Mouse (Mus musculus): Measurements from ENCODE around the gene Wdr66. TPM values are rescaled to one million over a fixed set of nuclear protein-coding genes. Genes with fewer than 3 reads are reported as not detected.

The Wdr66 gene
- polyA plus RNA-seq, 1 experiment from 2014 or later: 0.21 TPM

DNA sequence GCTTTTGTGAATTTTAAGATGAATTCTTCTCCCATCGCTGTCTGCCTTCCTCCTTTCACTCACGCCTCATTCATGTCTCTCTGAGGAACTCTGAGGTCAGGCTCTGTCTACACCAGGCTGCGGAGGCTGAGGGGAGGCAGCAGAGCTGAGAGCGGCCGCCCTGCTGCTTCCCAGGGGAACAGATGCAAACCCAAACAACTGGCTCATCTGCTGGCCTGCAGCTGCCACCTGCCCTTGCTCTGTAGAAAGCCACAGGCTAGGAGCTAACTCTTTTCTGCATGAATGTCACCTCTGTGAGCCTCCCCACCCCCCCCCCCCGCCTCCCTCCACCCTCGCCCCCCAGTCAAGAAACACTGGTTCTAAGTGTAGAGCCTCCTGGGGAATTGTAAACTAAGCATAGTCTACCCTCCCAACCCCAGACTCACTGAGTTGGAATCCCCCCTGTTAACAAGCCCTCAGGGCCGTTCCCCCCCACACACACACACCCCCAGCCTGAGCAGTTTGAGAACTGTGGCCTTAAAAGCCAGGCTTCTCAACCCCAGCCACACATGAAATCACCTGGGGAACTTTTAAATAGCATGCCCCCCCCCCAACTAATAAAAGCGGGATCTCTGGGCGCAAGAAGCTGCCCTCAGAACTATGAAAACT lies 63.4 kb downstream of the Wdr66 start:
- Histone ChIP-seq H3K4me3 (ENCODE audit: low read depth, low read length) (no peak overlapping the region), H3K36me3 (replicated peaks; ENCODE audit: insufficient read depth, low read length) (no peaks in the 10 kb centered on the region), H3K27me3 (ENCODE audit: insufficient read depth, low read length) (no peaks in the 10 kb centered on the region), H3K4me1 (ENCODE audit: insufficient read depth) (no peaks in the 10 kb centered on the region), H3K27ac (ENCODE audit: low read depth) (peak overlapping the region; percentile 44), H3K9me3 (ENCODE audit: low read length) (no peaks in the 10 kb centered on the region), H3K9ac (replicated peaks) (no peak overlapping the region), H3K4me2 (ENCODE audit: low read depth, low read length) (no peak overlapping the region)
- WGBS (ENCODE audit: insufficient replicate concordance): 68% methylated on average over 10 of the region's 10 CpGs
- DNase-seq (peak; percentile 60), ATAC-seq (peak; percentile 72)
- TF ChIP-seq CTCF (IDR thresholded peaks at IDR 0.05; ENCODE audit: low read depth): no peak
- no peak for TF ChIP-seq EP300 (IDR thresholded peaks at IDR 0.05; ENCODE audit: low read depth)

GRCm38 (mm10) chr5:123317992-123318391 lies 66.1 kb downstream of the Wdr66 start:
- peak overlapping the region; percentile 71 for H3K27ac ChIP-seq (ENCODE audit: low read depth)
- WGBS (ENCODE audit: insufficient replicate concordance): 12% methylated on average over 6 of the region's 6 CpGs
- peak overlapping the region; percentile 55 for H3K9ac ChIP-seq (replicated peaks)
- DNase-seq (no peak), ATAC-seq (0 out of 2 replicates have a peak, but pooled peaks have one; percentile 30)
- TF ChIP-seq CTCF (IDR thresholded peaks at IDR 0.05; ENCODE audit: low read depth): no peak
- peak; percentile 20; the same call in 1 of the 2 replicates for TF ChIP-seq EP300 (IDR thresholded peaks at IDR 0.05; ENCODE audit: low read depth)
- peak overlapping the region; percentile 50 for H3K4me3 ChIP-seq (ENCODE audit: low read depth, low read length)
- no peaks in the 10 kb centered on the region for H3K9me3 ChIP-seq (ENCODE audit: low read length)
- no peaks in the 10 kb centered on the region; the same call in 1 of the 2 replicates for H3K4me1 ChIP-seq (ENCODE audit: insufficient read depth)
- no peaks in the 10 kb centered on the region for H3K36me3 ChIP-seq (replicated peaks; ENCODE audit: insufficient read depth, low read length)
- no peaks in the 10 kb centered on the region for H3K27me3 ChIP-seq (ENCODE audit: insufficient read depth, low read length)
- H3K4me2 ChIP-seq (ENCODE audit: low read depth, low read length): peak overlapping the region; percentile 70

GRCm38 (mm10) chr5:123320136-123320535 lies 68.2 kb downstream of the Wdr66 start:
- WGBS (ENCODE audit: insufficient replicate concordance): 94% methylated on average over 3 of the region's 3 CpGs
- ATAC-seq: no peak

GRCm38 (mm10) chr5:123324242-123324641 lies 72.3 kb downstream of the Wdr66 start:
- no peaks in the 10 kb centered on the region for H3K36me3 ChIP-seq (replicated peaks; ENCODE audit: insufficient read depth, low read length)
- 67% methylated on average over 15 of the region's 15 CpGs for WGBS (ENCODE audit: insufficient replicate concordance)
- H3K27me3 ChIP-seq (ENCODE audit: insufficient read depth, low read length): no peaks in the 10 kb centered on the region
- H3K4me1 ChIP-seq (ENCODE audit: insufficient read depth): peaks cover 2% of the 10 kb centered on the region; the same call in 1 of the 2 replicates
- H3K4me2 ChIP-seq (ENCODE audit: low read depth, low read length): 0 out of 2 replicates have a peak overlapping the region, but pooled peaks have one; percentile 26
- TF ChIP-seq EP300 (IDR thresholded peaks at IDR 0.05; ENCODE audit: low read depth) (no peak), CTCF (IDR thresholded peaks at IDR 0.05; ENCODE audit: low read depth) (no peak)
- H3K9ac ChIP-seq (replicated peaks): peak overlapping the region; percentile 30; the same call in 1 of the 2 replicates
- no peak for ATAC-seq
- H3K9me3 ChIP-seq (ENCODE audit: low read length): no peaks in the 10 kb centered on the region
- peak; percentile 37 for DNase-seq
- H3K27ac ChIP-seq (ENCODE audit: low read depth): peak overlapping the region; percentile 83
- 0 out of 2 replicates have a peak overlapping the region, but pooled peaks have one; percentile 4 for H3K4me3 ChIP-seq (ENCODE audit: low read depth, low read length)

More at GRCm38 (mm10) chr5:123320136-123320535, 68.2 kb downstream of the Wdr66 start:
- H3K4me1 ChIP-seq (ENCODE audit: insufficient read depth): no peaks in the 10 kb centered on the region; the same call in 1 of the 2 replicates
- no peak for DNase-seq
- H3K4me3 ChIP-seq (ENCODE audit: low read depth, low read length): no peak overlapping the region
- no peaks in the 10 kb centered on the region for H3K9me3 ChIP-seq (ENCODE audit: low read length)
- TF ChIP-seq EP300 (IDR thresholded peaks at IDR 0.05; ENCODE audit: low read depth) (no peak), CTCF (IDR thresholded peaks at IDR 0.05; ENCODE audit: low read depth) (peak; percentile 33)
- no peak overlapping the region for H3K27ac ChIP-seq (ENCODE audit: low read depth)
- no peak overlapping the region for H3K9ac ChIP-seq (replicated peaks)
- no peaks in the 10 kb centered on the region for H3K36me3 ChIP-seq (replicated peaks; ENCODE audit: insufficient read depth, low read length)
- no peaks in the 10 kb centered on the region for H3K27me3 ChIP-seq (ENCODE audit: insufficient read depth, low read length)
- no peak overlapping the region for H3K4me2 ChIP-seq (ENCODE audit: low read depth, low read length)

DNA sequence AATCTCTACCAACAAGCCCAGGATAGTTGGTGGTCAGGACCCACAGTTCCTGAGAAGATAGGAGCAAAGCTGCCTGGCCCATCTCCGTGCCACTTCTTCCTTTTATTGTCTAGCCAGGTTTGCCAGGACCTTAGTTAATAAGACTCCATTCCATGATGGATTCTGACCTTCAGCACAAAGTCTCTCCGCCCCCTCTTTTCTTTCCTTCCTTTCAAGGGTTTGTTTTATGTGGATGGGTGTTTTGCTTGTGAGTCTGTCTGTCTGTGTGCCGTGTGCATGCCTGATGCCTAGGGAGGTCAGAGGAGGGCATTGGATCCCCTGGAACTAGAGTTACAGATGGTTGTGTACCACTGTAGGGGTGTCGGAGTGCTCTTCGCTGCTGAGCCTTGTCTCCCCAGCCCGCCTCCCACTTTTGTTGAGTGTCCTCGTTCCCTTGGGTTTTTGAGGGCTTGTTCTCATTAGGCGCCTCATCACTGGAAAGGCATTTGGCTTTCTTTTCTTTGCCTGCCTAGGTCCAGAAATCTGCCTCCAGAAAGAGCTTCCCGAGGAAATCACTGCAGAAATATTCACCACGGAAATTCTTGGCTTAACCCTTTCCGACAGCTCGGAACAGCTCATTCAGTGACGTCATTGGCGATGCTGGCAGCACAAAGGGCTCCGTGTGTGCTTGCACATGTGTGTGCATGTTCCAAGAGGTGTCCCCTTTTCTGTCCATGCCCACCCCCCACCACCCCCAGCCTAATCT lies 74.3 kb downstream of the Wdr66 start:
- Histone ChIP-seq H3K9me3 (ENCODE audit: low read length) (no peaks in the 10 kb centered on the region), H3K27ac (ENCODE audit: low read depth) (peak overlapping the region; percentile 74), H3K4me1 (ENCODE audit: insufficient read depth) (peaks cover 2% of the 10 kb centered on the region; the same call in 1 of the 2 replicates), H3K4me2 (ENCODE audit: low read depth, low read length) (0 out of 2 replicates have a peak overlapping the region, but pooled peaks have one; percentile 6), H3K9ac (replicated peaks) (no peak overlapping the region), H3K27me3 (ENCODE audit: insufficient read depth, low read length) (no peaks in the 10 kb centered on the region), H3K36me3 (replicated peaks; ENCODE audit: insufficient read depth, low read length) (no peaks in the 10 kb centered on the region), H3K4me3 (ENCODE audit: low read depth, low read length) (no peak overlapping the region)
- 71% methylated on average over 15 of the region's 15 CpGs for WGBS (ENCODE audit: insufficient replicate concordance)
- ATAC-seq: no peak
- TF ChIP-seq CTCF (IDR thresholded peaks at IDR 0.05; ENCODE audit: low read depth): no peak
- no peak for TF ChIP-seq EP300 (IDR thresholded peaks at IDR 0.05; ENCODE audit: low read depth)
- DNase-seq: no peak

GRCm38 (mm10) chr5:123326751-123327148 lies 74.8 kb downstream of the Wdr66 start:
- Histone ChIP-seq H3K27me3 (ENCODE audit: insufficient read depth, low read length) (no peaks in the 10 kb centered on the region), H3K9ac (replicated peaks) (no peak overlapping the region), H3K9me3 (ENCODE audit: low read length) (no peaks in the 10 kb centered on the region), H3K4me3 (ENCODE audit: low read depth, low read length) (no peak overlapping the region), H3K27ac (ENCODE audit: low read depth) (peak overlapping the region; percentile 74), H3K4me1 (ENCODE audit: insufficient read depth) (peaks cover 2% of the 10 kb centered on the region; the same call in 1 of the 2 replicates), H3K36me3 (replicated peaks; ENCODE audit: insufficient read depth, low read length) (no peaks in the 10 kb centered on the region), H3K4me2 (ENCODE audit: low read depth, low read length) (no peak overlapping the region)
- 70% methylated on average over 9 of the region's 9 CpGs for WGBS (ENCODE audit: insufficient replicate concordance)
- ATAC-seq (peak; percentile 72), DNase-seq (peak; percentile 60)
- TF ChIP-seq CTCF (IDR thresholded peaks at IDR 0.05; ENCODE audit: low read depth) (no peak), EP300 (IDR thresholded peaks at IDR 0.05; ENCODE audit: low read depth) (peak; percentile 49; the same call in 1 of the 2 replicates)
